Mouse (Mus musculus) small intestine, adult 2 months (tissue): Measurements from ENCODE around the gene Casq2. TPM values are rescaled to one million over a fixed set of nuclear protein-coding genes. Genes with fewer than 3 reads are reported as not detected.

Source experiments
- H3K27ac ChIP-seq: fragments of 200-500 bp; 2 replicates; pipeline ENCODE4 v1.5.1; 2012; ENCODE audit warnings: low read depth, low read length, control low read depth, inconsistent platforms; ENCODE audit not compliant: insufficient read depth
- H3K27me3 ChIP-seq: fragments of 200-500 bp; 2 replicates; pipeline ENCODE4 v1.6.1; 2012; ENCODE audit warnings: mild to moderate bottlenecking, moderate library complexity, low read length, inconsistent platforms; ENCODE audit not compliant: control insufficient read depth, insufficient read depth
- H3K36me3 ChIP-seq: fragments of 200-500 bp; 2 replicates; pipeline ENCODE4 v1.6.1; 2012; ENCODE audit warnings: mild to moderate bottlenecking, low read length, control low read depth, inconsistent platforms; ENCODE audit not compliant: control insufficient read depth, insufficient read depth
- H3K4me1 ChIP-seq: fragments of 200-500 bp; 2 replicates; pipeline ENCODE4 v1.6.1; 2012; ENCODE audit warnings: low read length, inconsistent platforms, mixed read lengths; ENCODE audit not compliant: control insufficient read depth, insufficient read depth, insufficient read length
- H3K4me3 ChIP-seq: fragments of 200-500 bp; 2 replicates; pipeline ENCODE4 v1.5.1; 2012; ENCODE audit warnings: low read depth, mild to moderate bottlenecking, control low read depth, inconsistent platforms, low read length, moderate library complexity
- CTCF ChIP-seq: fragments of 200-500 bp; IDR thresholded peaks from 2 replicates; pipeline ENCODE4 v1.5.1; 2012; ENCODE audit warnings: low read depth, mild to moderate bottlenecking, control low read depth, inconsistent platforms, low read length, moderate library complexity, mixed read lengths; ENCODE audit not compliant: insufficient replicate concordance, insufficient read length; ENCODE audit errors: extremely low read depth
- POLR2A ChIP-seq: fragments of 200-500 bp; IDR thresholded peaks from 2 replicates; pipeline ENCODE4 v1.6.1; 2012; ENCODE audit warnings: low read depth, mild to moderate bottlenecking, control low read depth, inconsistent platforms, low read length, moderate library complexity
- WGBS: fragments of 180-500 bp; shearing (Covaris S2); methylation state at CpG from one replicate; pipeline ENCODE4 v1.1.7; 2018; 5-methylcytosine and 5-hydroxymethylcytosine counted together
- polyA plus RNA-seq: library from polyadenylated mRNA; depleted of rRNA; stranded (reverse); fragments of >200 nt; gene quantifications from 2 replicates; pipeline ENCODE4 v1.2.3, GENCODE M21; 2012

Gene Casq2
- polyA plus RNA-seq, 1 experiment, result 1.1 TPM

DNA sequence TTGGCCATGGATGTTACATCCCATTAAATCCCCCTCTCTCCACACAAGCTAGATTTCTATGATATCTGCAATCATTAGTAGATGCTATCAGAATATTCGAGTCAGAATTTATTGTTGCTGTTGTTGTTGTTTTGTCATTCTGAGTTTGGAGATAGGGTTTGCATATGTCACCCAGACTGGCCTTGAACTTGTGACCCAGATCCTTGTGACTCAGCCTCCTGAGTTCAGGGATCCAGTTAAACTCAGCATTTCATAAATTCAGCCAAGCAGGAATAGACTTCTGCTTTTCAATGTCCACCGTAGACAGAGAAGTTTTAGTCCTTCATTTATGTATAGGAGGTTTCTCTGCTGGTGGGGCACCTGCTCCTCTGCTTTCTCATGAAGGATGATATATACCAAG, 10.8 kb downstream of the Casq2 start:
- 86% methylated on average over 2 of the region's 2 CpGs for WGBS
- Histone ChIP-seq H3K27me3 (no peaks in the 10 kb centered on the region), H3K4me1 (no peaks in the 10 kb centered on the region), H3K27ac (no peak overlapping the region), H3K4me3 (no peak overlapping the region), H3K36me3 (no peaks in the 10 kb centered on the region)
- TF ChIP-seq CTCF, result no peak
- TF ChIP-seq POLR2A, result no peak

DNA sequence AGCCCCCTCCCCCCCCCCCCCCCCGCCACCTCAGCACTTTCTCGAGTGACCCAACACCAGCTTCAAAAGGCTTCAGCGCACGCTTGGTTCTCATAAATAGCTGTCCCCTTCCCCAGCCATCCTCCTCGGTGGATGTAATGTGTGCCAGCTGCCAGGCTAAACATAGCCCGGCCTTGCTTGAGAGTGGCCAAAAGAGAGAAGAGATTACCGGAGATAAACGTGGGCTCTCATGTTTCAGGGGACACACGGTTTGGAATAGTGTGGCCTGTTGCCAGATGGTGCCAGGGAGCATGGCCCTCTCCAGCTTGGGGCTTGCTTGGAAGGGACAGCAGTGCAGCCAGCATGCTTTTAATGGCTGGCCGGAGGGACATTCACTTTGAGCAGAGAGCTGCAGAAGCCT, 13.0 kb downstream of the Casq2 start:
- H3K4me1 ChIP-seq, result no peaks in the 10 kb centered on the region
- H3K4me3 ChIP-seq, result no peak overlapping the region
- H3K27me3 ChIP-seq, result no peaks in the 10 kb centered on the region
- WGBS, result 66% methylated on average over 10 of the region's 10 CpGs
- TF ChIP-seq CTCF, result no peak
- no peak for TF ChIP-seq POLR2A
- no peaks in the 10 kb centered on the region for H3K36me3 ChIP-seq
- H3K27ac ChIP-seq, result no peak overlapping the region

DNA sequence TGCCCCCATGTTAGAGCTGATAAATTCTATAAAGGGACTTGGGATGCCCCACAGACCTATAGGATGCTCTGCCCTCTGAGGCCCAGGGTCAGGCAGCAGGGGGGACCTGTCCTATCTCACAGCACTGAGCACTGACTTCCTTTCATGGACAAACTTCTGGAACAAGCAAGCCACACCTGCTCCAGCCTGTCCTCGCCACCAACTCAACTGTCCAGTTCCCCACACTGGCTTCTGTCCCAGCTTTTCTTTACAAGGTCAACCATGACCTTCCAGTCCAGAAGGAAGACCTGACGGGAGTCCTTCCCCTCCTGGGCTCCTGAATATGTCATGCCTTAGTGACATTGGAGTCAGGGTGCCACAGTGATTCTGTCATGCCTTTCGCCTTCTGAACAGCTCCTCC, 13.6 kb downstream of the Casq2 start:
- 80% methylated on average over 3 of the region's 3 CpGs for WGBS

DNA sequence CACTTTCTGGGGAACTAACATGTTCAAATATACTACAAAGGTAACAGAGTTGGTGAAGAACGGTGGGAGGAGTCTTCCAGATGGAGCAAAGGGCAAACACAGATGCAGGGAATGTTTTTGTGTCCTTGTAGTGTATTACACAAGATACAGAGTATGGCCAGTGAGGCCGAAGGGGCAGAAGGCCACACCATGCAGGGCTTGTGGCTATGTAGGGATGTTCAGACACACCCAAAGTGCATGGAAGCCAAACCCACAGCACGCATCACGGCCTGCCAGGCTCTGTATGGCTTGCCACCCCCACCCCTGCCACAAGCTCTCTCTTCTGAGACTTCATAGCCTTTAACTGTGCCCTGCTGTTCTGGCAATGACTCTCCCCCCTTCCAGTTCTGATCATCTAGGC, 15.2 kb downstream of the Casq2 start:
- no peak overlapping the region for H3K4me3 ChIP-seq
- H3K4me1 ChIP-seq, result no peaks in the 10 kb centered on the region
- no peaks in the 10 kb centered on the region for H3K27me3 ChIP-seq
- no peaks in the 10 kb centered on the region for H3K36me3 ChIP-seq
- no peak for TF ChIP-seq POLR2A
- no peak for TF ChIP-seq CTCF
- 64% methylated on average over 4 of the region's 4 CpGs for WGBS
- no peak overlapping the region for H3K27ac ChIP-seq

More for the DNA sequence above, 13.6 kb downstream of the Casq2 start:
- Histone ChIP-seq H3K36me3 (no peaks in the 10 kb centered on the region), H3K4me1 (no peaks in the 10 kb centered on the region), H3K27me3 (no peaks in the 10 kb centered on the region), H3K27ac (no peak overlapping the region), H3K4me3 (no peak overlapping the region)
- TF ChIP-seq POLR2A, result no peak
- no peak for TF ChIP-seq CTCF

DNA sequence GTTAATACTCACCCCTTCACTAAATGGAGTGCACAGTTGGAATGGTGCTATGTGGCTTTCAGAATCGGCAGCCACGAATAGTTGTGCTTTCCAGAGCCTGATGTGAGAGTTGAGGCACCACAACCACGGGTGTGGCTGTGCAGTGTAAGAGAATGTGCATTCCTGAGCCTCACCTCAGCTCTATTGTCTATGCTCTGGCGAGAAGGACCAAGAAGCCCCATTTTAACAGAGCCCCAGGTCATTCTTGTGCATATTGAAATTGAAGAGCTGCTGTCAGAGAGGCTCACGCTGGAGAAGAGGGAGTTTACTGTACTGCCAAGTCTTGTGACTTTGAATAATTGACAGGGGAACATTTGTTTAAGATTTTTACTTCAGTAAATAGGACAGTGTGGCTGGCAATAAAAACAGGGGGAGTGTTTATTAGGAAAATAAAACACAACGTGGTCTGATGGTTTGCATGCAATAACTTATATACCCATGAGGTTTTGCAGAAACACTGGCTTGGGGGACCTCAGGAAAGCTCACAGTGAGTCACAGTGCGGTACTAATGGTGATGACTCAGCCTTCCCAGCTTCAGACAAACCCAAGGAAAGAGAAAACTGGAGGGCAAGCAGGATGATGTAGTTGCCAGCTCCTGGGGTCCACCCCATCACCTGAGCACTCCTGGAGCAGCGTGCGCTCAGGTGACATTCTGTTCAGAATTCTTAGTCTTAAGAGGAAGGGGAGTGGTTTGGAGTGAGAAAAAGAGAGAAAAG, 17.8 kb downstream of the Casq2 start:
- no peak overlapping the region for H3K4me3 ChIP-seq
- no peak overlapping the region for H3K27ac ChIP-seq
- no peaks in the 10 kb centered on the region for H3K36me3 ChIP-seq
- no peaks in the 10 kb centered on the region for H3K4me1 ChIP-seq
- no peak for TF ChIP-seq POLR2A
- TF ChIP-seq CTCF, result no peak
- 54% methylated on average over 9 of the region's 9 CpGs for WGBS
- no peaks in the 10 kb centered on the region for H3K27me3 ChIP-seq

DNA sequence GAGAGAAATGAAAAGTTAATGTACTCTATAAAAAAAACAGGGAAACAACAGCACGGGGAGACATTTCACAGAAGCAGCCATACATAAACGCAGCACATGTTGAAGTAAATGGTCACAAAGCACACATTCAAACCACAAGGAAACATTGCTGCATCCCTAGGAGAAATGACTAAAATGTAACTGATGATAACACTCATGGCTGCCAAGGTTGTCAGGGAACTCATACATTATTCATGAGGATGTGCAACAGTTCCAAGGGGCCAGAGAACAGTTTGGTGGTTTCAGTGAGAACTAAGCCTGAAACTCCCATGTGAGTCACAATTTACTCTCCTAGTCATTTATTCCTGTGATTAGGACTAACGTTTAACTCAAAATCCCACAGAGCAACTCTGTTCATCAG, 22.0 kb downstream of the Casq2 start:
- no peaks in the 10 kb centered on the region for H3K36me3 ChIP-seq
- H3K4me1 ChIP-seq, result no peaks in the 10 kb centered on the region
- no peaks in the 10 kb centered on the region for H3K27me3 ChIP-seq
- no peak overlapping the region for H3K4me3 ChIP-seq
- 78% methylated on average over 3 of the region's 3 CpGs for WGBS
- no peak overlapping the region for H3K27ac ChIP-seq
- TF ChIP-seq POLR2A (no peak), CTCF (no peak)

DNA sequence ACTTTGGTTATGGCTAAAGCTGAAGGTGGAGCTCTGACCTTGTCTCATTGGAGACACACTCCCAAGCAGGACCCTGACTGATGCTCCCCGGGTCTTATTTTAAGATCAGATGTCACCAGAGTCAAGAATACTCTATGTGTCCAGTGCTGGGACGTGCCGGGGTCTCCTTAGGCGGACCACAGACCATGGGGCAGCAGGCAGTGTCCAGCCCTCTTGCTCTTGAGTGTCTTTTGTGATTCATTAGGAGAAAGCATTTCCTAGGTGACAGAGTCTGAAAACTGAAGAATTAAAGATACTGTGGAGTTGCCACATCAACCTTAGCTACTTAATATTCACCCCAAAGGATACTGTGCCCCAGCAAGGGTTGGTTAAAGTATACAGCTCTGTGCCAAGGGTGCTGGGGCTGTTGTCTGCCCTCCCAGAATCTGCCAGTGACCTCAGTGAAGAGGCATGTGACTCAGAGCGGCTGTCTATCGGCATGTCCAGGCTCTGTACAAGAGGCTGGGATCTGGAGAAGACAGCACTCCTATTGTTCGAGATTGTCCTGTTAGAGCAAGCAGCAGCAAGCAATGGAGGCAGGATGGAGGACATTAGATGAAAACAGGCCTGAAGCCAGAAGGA, 25.9 kb downstream of the Casq2 start:
- no peak for TF ChIP-seq POLR2A
- no peak for TF ChIP-seq CTCF
- H3K36me3 ChIP-seq, result no peaks in the 10 kb centered on the region
- no peak overlapping the region for H3K4me3 ChIP-seq
- no peak overlapping the region for H3K27ac ChIP-seq
- no peaks in the 10 kb centered on the region for H3K4me1 ChIP-seq
- WGBS, result 76% methylated on average over 7 of the region's 7 CpGs
- no peaks in the 10 kb centered on the region for H3K27me3 ChIP-seq
